Mouse (Mus musculus) megakaryocyte-erythroid progenitor cell, adult 5 weeks (primary cell): ENCODE data around the gene Arl13a. TPM values are rescaled to one million over a fixed set of nuclear protein-coding genes. Genes with fewer than 3 reads are reported as not detected.

Experiments used
- polyA plus RNA-seq: library from polyadenylated mRNA; stranded (reverse); fragments of >175 nt; gene quantifications from 2 replicates; pipeline ENCODE4 v1.2.3, GENCODE M21; 2012

Arl13a gene
- polyA plus RNA-seq, result not detected in 2 replicates

DNA sequence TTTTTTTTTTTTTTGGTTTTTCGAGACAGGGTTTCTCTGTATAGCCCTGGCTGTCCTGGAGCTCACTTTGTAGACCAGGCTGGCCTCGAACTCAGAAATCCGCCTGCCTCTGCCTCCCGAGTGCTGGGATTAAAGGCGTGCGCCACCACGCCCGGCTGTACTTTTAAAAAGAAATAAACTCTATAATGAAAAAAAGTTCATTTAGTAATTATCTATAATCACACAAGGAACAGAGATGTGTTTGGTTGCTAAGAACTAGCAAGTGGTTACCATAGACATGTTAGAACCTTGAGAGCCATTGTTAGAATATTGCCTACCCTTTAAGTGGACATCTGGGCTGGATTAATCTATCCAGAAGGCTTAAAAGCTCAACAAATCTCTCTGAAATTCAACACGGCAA is at the start of gene Arl13a:
Gene Arl13a (plus strand): TSS at position 301 of the 400 bp plus-strand sequence.

GRCm38 (mm10) chrX:134162043-134162720 is 25.1 kb upstream of the Arl13a start, which contains the start of gene Xkrx:
Xkrx (minus strand) TSS chrX:134162076.

DNA sequence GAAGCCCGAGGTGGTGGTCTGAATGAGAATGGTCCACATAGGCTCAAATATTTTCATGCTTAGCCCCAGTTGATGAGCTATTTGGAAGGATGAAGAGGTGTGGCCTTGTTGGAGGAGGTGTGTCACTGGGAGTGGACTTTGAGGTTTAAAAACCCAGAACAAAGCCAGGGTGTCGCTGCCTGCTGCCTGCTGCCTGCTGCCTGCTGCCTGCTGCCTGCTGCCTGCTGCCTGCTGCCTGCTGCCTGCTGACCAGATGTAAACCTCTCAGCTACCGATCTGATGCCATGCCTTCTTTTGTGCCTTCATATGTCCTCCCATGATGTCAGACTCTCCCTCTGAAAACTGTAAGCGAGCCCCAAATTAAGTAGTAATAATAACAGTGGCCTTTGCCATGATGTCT is 34.6 kb downstream of the Arl13a start, which contains the start of gene Nox1:
Gene Nox1 (minus strand): TSS at position 101 of the 400 bp plus-strand sequence.

Other genes with a start within 250 kb of the Arl13a start
- gene Sytl4, start 205.7 kb upstream of the Arl13a start, polyA plus RNA-seq, result 0.06 and 0.51 TPM in 2 replicates
- gene Cstf2, start 128.3 kb upstream of the Arl13a start, polyA plus RNA-seq, result 35.5 and 39.8 TPM in 2 replicates
- gene Xkrx, start 25.4 kb upstream of the Arl13a start, polyA plus RNA-seq, result 0.03 and 0.10 TPM in 2 replicates
- gene Nox1, start 34.5 kb downstream of the Arl13a start, polyA plus RNA-seq, result 0.37 TPM in 1 of 2 replicates, not detected in the other
- 0.91 and 1.5 TPM in 2 replicates for gene Trmt2b, start 89.5 kb downstream of the Arl13a start, polyA plus RNA-seq
- 0.03 TPM in 1 of 2 replicates, not detected in the other for gene Tmem35a, start 107.7 kb downstream of the Arl13a start, polyA plus RNA-seq
- 0.71 and 0.93 TPM in 2 replicates for gene Cenpi, start 120.6 kb downstream of the Arl13a start, polyA plus RNA-seq
- gene Drp2, start 217.1 kb downstream of the Arl13a start, polyA plus RNA-seq, result 0.05 and 0.25 TPM in 2 replicates